Mouse (Mus musculus): ENCODE data around the gene Sipa1l1.

Sipa1l1 gene

DNA sequence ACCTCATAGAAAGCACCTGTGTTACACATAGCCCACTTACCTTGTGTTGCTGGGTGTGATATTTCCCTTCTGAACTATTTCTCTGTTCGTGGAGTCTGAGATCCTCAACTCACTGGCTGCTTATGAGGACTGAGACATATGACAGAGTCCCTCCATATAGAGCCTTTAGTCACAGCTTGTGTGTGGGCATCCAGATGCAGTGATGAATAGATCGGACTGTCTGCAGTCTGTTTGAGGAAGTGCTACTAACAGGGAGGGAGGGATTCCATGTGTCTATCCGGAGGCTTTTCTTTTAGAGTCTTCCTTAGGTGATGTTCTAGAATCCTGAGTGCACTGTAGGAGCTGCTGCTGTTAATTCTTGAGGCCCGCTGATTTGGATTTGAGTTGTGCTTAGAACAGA, 165.4 kb downstream of the Sipa1l1 start:
- DNase-seq (ENCODE audit: low spot score in 2 of 2) = no peak

DNA sequence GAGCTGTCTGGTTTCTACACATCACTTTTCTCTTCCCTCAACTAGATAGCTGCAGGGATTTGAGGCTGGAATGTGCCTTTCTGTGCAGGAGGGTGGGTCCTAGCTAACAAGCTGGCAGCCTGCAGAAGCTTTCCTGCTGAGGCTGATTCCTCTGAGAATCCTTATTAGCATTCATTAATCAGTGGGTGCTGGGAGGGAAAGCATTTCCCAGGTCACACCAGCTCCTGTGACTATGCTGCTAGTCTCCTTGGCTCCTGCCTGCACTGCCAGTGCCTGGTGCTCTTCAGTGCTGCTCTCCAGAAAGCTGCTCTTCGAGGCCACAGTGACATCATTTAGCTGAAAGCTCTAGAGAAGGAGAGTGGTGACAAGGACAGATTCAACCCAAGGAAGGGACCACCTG, 166.0 kb downstream of the Sipa1l1 start:
- DNase-seq (ENCODE audit: low spot score in 2 of 2) = no peak

DNA sequence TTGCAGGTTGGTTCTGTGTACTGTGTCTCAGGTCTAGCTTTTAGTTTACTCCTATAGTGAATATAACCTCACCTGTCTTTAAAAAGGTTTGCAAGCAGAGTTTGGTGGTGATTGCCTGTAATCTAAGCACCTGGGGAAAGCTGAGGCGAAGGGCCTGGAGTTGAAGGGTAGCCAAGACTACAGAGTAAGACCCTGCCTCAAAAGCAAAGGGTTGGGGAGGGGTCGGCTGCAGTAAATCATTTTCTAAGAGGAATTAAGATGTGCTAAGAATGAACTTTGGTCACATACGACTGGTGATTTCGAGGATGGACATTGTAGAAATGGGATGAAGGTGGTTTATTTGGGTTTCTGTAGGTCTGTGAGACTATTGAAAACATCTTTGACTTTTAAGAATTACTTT, 169.4 kb downstream of the Sipa1l1 start:
- DNase-seq (ENCODE audit: low spot score in 2 of 2) = no peak

DNA sequence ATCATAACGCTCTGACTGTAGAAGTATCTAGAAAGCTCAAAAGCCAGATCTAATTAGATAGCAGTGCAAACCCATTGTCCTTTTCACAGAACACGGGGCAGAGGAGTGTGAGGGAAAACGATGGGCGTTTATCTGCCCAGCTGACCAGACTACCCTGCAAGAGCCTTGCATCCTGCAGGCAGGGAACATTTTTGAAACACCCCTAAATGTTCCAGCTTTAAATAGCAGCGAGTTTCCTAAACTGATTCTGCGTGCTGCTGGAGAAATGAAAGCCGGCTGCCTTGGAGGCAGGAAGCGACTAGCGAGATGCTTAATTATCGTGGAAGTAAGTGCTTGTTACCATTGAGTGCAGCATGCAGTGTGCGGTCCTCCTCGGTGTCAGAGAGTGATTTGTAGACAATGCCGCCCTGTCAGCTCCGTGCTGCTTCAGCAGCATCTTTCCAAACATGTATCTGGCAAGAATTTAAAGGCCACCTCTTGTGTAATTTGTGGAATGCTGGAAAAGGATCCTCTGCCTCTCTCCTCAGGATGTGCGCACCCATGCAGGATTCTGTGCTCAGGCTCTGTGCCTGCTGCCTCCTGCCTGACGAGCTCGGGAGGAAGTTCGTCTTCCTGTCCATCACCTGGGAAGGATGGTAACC, 170.2 kb downstream of the Sipa1l1 start:
- DNase-seq (ENCODE audit: low spot score in 2 of 2) = no peak

DNA sequence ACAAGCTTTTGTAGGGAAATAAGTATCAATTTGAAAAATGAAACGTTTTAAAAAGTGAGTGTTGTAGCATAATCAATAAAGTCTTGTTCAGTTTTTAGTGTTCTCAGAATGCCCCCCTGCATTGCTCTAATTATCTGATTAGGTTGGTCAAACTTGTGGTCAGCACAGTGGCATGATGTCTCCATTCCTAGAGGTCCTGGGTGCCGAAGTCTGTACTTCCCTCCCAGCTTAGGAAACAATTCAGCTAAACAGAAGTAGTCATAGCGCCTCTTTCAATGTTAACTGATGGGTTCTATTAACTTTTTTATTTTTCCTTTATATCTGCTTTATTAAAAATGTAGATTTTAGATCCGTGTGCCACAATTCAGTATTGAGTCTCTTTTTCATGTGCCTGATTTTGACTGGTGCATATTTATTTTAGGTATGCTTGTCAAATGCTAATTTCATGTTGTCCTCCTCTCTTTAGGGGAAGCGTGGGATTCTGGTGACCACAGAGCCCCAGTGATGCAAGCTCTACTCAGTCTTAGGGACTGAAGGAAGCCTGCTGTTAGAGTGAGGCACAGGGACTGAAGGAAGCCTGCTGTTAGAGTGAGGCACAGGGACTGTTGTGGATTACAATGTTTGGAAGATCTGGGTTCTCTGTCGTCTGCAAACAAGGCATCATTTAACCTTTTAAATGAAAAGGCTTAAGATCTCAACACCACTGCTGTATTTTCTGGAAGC, 171.2 kb downstream of the Sipa1l1 start:
- DNase-seq (ENCODE audit: low spot score in 2 of 2) = no peak

DNA sequence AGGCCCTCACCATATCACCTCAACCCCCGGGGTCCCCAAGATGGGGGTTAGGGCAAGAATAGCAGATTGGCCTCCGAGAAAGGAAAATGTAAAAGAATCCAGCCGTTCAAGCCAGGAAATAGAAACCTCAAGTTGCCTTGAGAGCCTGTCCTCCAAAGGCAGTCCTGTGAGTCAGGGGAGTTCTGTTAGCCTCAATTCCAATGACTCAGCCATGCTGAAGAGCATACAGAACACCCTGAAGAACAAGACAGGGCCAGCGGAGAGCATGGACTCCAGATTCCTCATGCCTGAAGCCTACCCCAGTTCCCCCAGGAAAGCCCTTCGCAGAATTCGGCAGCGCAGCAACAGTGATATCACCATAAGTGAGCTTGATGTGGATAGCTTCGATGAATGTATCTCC, 172.1 kb downstream of the Sipa1l1 start:
- no peak for DNase-seq (ENCODE audit: low spot score in 2 of 2)

DNA sequence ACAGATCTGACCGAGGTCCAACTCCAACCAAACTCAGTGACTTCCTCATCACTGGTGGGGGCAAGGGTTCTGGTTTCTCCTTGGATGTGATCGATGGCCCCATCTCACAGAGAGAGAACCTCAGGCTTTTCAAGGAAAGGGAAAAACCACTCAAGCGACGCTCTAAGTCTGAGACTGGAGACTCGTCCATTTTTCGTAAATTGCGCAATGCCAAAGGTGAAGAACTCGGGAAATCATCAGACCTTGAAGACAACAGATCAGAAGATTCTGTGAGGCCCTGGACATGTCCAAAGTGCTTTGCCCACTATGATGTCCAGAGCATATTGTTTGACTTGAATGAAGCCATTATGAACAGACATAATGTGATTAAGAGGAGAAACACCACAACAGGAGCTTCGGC, 172.6 kb downstream of the Sipa1l1 start:
- DNase-seq (ENCODE audit: low spot score in 2 of 2) = no peak

DNA sequence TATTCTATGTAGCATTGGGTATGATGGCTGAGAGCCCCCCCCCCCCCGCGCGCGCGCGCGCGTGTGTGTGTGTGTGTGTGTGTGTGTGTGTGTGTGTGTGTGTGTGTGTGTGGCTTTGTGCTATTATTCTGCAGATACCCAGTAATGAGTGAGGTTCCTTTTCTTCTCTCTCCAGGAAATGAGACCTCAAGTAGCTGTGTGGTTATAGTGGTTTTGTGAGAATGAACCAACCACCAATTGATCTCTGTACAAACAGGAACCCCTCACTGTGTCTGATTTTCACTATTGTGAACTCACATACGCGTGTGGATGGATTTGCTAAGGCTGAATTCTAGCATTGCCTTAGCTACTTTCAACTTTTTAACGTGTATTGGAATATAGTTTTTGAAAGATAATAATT, 181.0 kb downstream of the Sipa1l1 start:
- DNase-seq (ENCODE audit: low spot score in 2 of 2) = no peak

DNA sequence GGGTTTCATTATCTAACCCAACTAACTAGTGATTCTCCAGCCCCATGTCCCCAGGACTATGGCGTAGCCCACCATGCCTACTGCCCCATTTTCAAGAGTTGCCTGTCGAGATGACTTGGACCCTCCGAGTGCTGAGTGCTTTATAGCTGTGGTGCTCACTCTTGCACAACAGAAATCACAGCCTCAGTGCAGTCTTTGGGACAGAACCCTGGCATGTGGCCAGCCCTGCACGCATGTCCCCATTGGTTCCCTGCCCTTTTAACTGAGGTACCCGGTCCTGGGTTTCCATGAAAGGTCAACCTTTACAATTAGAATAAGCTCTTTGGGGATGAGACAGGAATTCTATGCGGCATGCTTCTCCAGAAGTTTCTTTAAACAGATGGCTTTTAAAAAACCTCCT, 181.8 kb downstream of the Sipa1l1 start:
- DNase-seq (ENCODE audit: low spot score in 2 of 2) = no peak

DNA sequence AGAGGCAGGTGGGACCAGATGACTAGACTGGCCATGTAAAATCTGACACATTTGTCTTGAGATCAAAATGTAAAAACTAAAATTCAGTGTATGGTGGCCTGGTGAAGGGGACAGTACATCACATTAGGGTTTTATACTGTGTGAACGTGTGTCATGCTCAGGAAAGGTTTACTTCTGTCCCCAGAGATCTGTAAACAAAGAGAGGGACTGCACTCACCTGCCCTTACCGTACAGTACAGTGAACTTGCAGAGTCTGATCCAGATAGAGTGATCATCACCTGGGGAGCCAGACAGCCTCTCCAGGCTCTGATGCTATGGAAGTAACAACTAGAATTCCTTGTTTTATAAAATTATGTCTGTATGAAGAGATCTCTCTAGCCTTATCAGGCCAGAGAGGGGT, 184.5 kb downstream of the Sipa1l1 start:
- DNase-seq (ENCODE audit: low spot score in 2 of 2) = no peak

DNA sequence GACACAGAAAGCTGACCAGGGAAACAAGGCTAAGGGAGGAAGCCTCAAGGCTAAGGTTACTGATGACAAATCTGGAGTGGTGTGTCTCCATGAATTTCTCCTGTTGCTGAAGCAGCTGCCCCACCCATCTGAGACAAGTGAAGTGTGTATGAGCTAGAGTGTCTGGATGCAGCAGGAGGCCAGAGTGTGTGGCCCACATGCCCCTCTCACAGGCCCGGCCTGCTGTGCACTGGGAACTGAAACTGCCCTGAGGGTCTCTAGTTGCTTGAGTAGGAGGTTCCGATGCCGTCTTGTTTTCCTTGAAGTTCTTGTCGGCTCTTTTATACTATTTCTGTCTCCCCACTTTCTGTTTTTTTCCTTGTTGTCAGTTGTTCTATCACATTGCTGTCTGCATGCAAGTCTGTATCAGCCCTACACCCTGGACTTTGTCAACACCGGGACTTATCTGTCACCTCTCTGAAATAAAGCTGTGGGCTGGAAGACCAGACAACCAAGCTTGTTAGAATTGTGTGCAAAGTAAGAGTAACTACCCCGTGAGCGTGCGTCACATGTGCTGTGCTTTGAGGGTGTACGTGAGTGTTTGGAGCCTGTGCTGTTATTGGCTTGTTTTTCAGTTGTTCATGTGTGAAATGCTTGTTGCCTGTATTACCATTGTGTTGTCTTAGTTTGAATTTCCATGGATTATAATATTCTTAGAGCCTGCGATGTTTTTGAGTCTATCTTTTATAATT, 186.5 kb downstream of the Sipa1l1 start:
- no peak for DNase-seq (ENCODE audit: low spot score in 2 of 2)

DNA sequence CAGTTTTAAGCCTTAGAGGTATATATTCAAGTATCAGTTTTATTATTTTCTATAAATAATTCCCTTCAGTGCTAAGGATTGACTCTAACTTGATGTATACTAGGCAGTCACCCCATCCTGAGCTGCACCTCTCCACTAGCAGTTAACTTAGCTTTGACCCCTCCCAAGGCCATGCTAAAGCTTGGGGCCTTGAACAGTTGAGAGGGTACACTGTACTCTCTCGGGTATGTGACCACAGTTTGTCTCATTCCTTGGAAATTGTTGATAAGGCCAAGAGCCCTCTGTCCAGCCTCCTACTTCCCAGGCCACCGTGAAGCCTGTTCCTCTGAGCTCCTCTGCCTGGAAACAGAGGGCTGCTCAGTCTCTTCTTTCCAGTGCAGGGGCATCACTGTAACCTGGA, 187.4 kb downstream of the Sipa1l1 start:
- no peak for DNase-seq (ENCODE audit: low spot score in 2 of 2)

DNA sequence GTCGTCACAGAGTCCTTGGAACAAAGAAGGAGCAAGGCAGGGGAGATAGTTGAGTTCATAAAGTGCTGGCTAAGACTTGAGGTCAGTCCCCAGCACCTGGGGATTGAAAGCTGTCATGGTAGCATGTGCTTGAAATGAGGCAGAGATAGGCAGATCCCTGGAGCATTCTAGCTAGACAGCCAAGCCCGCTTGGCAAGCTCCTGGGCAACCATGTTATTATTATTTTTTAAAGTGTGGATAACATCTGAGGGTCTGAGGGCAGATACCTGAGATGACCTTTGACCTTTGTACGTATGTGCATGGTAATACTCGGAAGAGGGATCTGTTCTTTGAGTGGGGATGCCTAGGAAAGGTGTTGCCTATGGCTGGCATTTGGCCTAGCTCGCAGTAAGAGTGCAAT, 188.3 kb downstream of the Sipa1l1 start:
- DNase-seq (ENCODE audit: low spot score in 2 of 2) = no peak

DNA sequence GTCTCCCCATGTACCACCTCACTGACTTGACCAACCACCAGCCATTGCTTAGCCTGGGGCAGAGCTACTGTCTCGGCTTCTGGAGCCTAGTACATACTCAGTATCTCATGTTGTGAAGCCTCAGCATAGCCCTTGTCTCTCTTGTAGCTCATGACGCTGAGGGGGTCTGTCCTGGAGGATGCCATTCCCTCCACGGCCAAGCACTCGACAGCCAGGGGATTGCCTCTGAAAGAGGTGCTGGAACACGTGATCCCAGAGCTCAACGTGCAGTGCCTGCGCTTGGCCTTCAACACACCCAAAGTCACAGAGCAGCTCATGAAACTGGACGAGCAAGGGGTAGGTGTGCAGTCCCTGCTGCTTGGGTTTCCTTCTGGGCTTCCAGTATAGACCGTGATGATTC, 193.7 kb downstream of the Sipa1l1 start:
- DNase-seq (ENCODE audit: low spot score in 2 of 2) = no peak

DNA sequence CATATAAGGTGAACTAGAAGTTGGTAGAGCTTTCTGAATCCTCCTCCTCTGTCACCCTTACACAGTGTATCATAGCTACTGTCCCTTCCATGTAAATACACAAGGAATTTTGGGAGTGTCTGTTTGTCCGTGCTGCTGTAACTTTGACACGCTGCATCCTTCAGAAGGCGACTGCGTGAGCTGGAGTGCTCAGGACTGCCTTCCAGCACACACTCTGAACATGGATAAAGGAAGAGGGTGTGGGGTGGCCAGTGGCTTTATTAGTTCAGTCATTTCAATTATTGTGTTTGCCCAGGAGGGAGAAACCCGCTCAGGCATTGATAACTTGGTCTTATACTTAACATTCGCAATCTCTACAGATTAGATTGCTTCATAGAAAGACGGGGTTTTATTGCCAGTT, 195.1 kb downstream of the Sipa1l1 start:
- no peak for DNase-seq (ENCODE audit: low spot score in 2 of 2)

DNA sequence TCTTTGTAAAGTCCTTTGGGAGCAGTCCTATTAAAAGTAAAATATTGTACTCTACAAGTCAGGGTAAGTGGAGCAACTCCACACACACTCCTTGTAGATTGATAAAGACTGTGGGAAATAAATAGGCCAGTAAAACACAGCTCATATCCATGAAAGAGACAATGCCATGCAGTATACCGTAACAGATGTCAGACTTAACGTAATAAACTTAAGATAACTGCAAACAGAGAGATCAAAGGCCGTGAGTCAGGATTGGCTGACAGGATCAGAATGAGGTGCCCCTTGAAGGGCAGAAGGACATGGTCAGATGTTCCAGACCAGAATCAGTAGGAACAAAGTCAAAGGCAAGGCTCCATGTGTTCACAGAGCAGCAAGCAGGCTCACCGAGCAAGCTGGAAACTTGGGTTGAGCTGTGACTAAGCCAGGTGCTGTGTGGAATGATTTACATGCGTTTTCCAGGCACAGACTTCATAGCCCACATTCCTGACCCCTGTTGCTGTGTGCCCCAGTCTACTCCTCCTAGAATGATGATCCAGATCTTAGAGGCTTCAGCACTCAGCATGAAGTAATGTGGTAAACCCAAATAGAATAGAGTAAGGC, 196.3 kb downstream of the Sipa1l1 start:
- no peak for DNase-seq (ENCODE audit: low spot score in 2 of 2)

DNA sequence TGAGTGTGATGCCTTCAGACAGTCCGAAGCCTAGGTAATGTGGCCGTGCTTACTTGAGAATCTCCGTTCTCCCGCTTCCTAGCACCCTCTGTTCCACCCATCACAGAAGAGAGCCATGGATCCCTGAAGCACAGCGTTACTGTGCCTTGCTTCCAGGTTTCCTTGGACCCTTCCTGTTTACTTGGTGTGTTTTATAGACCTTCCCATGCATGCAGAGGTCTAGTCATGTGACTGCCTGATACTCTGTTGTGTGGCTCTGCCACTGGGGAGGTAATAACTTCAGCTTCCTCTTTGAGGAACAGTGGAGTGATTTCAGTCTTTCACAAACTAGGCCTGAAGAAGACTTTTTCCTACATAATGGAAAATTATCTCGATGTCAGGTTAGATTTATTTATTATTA, 197.6 kb downstream of the Sipa1l1 start:
- DNase-seq (ENCODE audit: low spot score in 2 of 2) = no peak

DNA sequence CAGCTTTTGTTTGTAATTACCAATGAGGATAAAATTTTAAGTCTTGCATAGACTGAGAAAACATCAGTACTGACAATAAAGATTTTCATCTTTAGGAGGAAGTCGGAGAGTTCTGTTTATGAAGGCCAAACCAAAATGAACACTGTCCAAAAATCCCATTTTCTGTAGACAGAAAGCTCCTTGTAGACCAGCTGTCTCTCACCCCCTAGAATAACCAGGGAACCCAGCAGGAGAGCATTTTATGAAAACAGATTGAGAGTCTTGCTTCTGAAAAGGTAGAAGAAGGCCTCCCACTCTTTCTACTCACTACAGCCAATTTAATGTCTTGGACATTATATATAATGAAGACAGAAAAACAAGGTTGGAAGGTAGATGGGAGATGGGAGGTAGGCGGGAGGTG, 198.2 kb downstream of the Sipa1l1 start:
- DNase-seq (ENCODE audit: low spot score in 2 of 2) = no peak

DNA sequence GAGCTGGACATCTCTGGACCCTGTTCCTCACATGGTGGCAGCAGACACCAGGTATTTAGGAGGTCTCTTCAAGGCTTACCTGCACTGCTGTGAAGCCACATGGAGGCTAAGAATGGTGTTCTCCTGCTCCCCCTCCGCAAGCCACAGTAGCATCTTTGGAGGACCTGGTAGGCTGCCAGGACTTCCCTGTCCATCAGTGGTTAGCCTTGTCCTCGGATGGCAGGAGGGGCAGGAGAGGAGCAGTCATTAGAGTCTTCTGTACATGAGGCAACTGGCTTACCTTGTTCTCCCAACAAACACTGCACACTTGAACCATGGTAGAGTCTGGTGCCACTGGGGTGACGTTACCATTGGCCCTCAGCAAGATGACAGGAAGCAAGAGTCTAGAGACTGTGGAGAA, 198.9 kb downstream of the Sipa1l1 start:
- no peak for DNase-seq (ENCODE audit: low spot score in 2 of 2)

DNA sequence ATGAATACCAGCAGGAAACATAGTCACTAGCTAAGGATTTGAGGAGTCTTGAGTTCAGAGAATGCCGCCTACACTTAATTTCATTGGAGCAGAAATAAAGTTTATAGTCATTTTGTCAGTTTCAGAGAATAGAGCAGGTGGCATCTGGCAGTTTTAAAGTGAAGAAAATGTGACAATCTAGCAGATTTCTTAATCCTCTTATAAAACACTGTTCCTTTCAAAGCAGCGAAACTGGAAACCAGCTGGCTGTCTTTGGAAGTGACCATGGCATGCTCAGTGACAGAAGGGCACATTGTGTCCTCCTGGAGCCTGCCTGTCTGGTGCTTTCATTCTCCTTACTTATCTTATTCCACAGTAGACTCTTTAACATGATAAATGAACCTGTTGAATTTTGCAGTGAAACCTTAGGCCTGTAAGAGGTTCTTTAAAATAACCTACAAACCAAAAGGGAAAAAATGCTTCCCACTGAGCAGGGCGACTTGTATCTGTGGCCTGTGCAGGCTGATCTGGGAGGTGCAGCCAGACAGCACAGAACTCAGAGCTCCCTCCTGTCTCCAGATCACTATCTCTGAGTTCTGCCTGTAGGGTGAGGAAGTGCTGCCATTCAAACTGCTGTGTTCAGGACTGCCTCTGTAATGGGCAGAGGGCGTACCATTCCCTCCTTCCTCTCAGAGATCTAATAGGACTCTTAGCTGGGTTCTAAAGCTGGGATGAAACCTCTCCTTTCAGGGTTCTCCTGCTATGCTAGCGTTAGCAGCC, 200.5 kb downstream of the Sipa1l1 start:
- no peak for DNase-seq (ENCODE audit: low spot score in 2 of 2)

DNA sequence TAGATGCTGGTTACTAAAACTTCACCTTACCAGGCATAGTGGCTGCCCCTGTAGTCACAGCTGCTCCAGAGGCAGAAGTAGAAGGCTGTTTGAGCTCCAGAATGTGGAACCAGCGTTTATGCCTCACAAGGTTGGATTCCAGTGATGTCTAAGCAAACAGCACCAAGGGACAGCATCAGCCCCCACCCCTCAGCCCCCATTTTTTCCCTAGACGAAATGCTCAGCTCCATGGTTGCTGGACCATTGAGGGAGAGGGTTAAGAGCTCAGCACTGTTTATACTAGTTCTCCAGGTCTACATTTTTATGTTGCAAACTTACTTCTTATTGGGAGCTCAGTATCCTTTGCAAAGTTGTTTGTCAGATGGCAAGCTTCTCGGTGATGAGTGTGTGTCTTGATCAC, 202.1 kb downstream of the Sipa1l1 start:
- no peak for DNase-seq (ENCODE audit: low spot score in 2 of 2)

DNA sequence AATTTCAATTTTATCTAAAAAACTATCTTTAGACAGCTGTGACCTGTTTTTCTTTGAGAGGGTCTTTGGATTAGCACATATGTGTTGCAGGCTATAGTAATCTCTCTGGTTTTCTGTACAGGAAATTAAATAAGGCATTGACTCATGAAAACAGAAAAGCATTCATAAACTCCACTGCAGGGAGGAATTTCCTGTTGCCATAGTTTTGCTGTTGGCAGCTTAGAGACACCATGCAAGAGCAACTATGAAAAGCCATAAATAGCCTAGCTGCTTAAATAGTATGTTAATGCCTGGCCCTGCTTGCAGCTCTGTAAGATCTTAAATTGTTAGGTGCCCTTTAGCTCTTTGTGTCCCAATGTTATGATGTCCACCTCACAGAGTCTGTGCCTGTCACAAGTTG, 204.9 kb downstream of the Sipa1l1 start:
- no peak for DNase-seq (ENCODE audit: low spot score in 2 of 2)
